Mouse (Mus musculus) stomach, embryonic 14.5 days (tissue): ENCODE data around the gene Rpl6. TPM values are rescaled to one million over a fixed set of nuclear protein-coding genes. Genes with fewer than 3 reads are reported as not detected.

Experiments used
- ATAC-seq: fragments of 200-750 bp; cut with Nextera tagmentation; 2 replicates; pipeline ENCODE4 v1.8.0; 2017; ENCODE audit warnings: low read depth, moderate TSS enrichment; ENCODE audit not compliant: insufficient number of reproducible peaks, insufficient read depth, low FRiP score
- H3K27ac ChIP-seq: fragments of 300-500 bp; sonication (generic); 2 replicates; pipeline ENCODE4 v1.5.1; 2014; ENCODE audit warnings: mild to moderate bottlenecking, low read length, moderate library complexity, mixed read lengths
- H3K27me3 ChIP-seq: fragments of 300-500 bp; sonication (generic); 2 replicates; pipeline ENCODE4 v1.6.1; 2014; ENCODE audit warnings: low read length, control low read depth, mixed read lengths; ENCODE audit not compliant: control insufficient read depth, insufficient read depth
- H3K36me3 ChIP-seq: fragments of 300-500 bp; sonication (generic); 2 replicates; pipeline ENCODE4 v1.6.1; 2014; ENCODE audit warnings: mild to moderate bottlenecking, control low read depth, low read length, moderate library complexity, mixed read lengths; ENCODE audit not compliant: control insufficient read depth, insufficient read depth
- H3K4me1 ChIP-seq: fragments of 300-500 bp; sonication (generic); 2 replicates; pipeline ENCODE4 v1.6.1; 2014; ENCODE audit warnings: low read length, control low read depth, mixed read lengths; ENCODE audit not compliant: control insufficient read depth, insufficient read depth
- H3K4me2 ChIP-seq: fragments of 300-500 bp; sonication (generic); replicated peaks from 2 replicates; pipeline ENCODE4 v1.6.1; 2014; ENCODE audit warnings: low read depth, low read length, control low read depth
- H3K4me3 ChIP-seq: fragments of 300-500 bp; sonication (generic); 2 replicates; pipeline ENCODE4 v1.5.1; 2014; ENCODE audit warnings: low read depth, low read length, control low read depth
- H3K9ac ChIP-seq: fragments of 300-500 bp; sonication (generic); replicated peaks from 2 replicates; pipeline ENCODE4 v1.6.1; 2014; ENCODE audit warnings: low read depth, mild to moderate bottlenecking, control low read depth, low read length, moderate library complexity, mixed read lengths
- H3K9me3 ChIP-seq: fragments of 300-500 bp; sonication (generic); 2 replicates; pipeline ENCODE4 v1.6.1; 2016; ENCODE audit warnings: low read depth, low read length, control low read depth; ENCODE audit not compliant: control insufficient read depth
- WGBS: fragments of 180-500 bp; shearing (Covaris S2); extraction: QIAGEN DNeasy Blood & Tissue Kit; methylation state at CpG from one replicate; pipeline ENCODE4 v1.1.7; 2014; 5-methylcytosine and 5-hydroxymethylcytosine counted together
- polyA plus RNA-seq: library from polyadenylated mRNA; unstranded; fragments of >200 nt; fragmentation: Nextera tagmentation; extraction: Ambion mirVana; gene quantifications from 2 replicates; pipeline ENCODE4 v1.2.1, GENCODE M21; 2014

The Rpl6 gene
- polyA plus RNA-seq, 1 experiment from 2014 or later = 726 TPM

DNA sequence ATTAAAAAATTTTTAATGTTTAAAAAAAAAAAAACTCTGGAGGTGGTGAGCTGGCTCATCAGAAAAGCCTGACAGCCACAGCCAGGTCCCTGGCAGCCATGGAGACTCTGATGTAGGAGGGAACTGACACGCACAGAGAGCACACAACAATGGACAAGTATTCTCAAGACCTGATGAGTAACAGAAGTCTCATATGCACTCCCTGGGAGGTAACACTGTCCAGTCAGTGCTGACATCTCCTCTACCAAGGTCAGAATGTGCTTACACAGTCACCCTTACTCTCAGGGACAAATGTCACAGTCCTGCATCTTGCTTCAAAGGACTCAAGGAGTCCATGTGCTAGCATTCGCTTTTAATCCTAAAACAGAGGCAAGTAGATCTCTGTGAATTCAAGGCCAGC lies 34.7 kb upstream of the Rpl6 start:
- H3K36me3 ChIP-seq = peaks cover 22% of the 10 kb centered on the region

GRCm38 (mm10) chr5:121172835-121173234 lies 31.4 kb upstream of the Rpl6 start:
- ATAC-seq = no peak
- Histone ChIP-seq H3K4me2 (no peak overlapping the region), H3K4me1 (no peaks in the 10 kb centered on the region), H3K27ac (no peak overlapping the region), H3K4me3 (no peak overlapping the region), H3K36me3 (peaks cover 16% of the 10 kb centered on the region), H3K9me3 (no peaks in the 10 kb centered on the region), H3K27me3 (no peaks in the 10 kb centered on the region), H3K9ac (no peak overlapping the region)
- 79% methylated on average over 4 of the region's 4 CpGs for WGBS

More for the DNA sequence above, 34.7 kb upstream of the Rpl6 start:
- Histone ChIP-seq H3K4me2 (no peak overlapping the region), H3K27ac (no peak overlapping the region), H3K4me1 (no peaks in the 10 kb centered on the region), H3K27me3 (no peaks in the 10 kb centered on the region), H3K9me3 (no peaks in the 10 kb centered on the region), H3K4me3 (no peak overlapping the region), H3K9ac (no peak overlapping the region)
- WGBS = 87% methylated on average over 2 of the region's 2 CpGs
- no peak for ATAC-seq

GRCm38 (mm10) chr5:121179077-121179857 lies 25.0 kb upstream of the Rpl6 start:
- no peak for ATAC-seq
- H3K36me3 ChIP-seq = no peaks in the 10 kb centered on the region

DNA sequence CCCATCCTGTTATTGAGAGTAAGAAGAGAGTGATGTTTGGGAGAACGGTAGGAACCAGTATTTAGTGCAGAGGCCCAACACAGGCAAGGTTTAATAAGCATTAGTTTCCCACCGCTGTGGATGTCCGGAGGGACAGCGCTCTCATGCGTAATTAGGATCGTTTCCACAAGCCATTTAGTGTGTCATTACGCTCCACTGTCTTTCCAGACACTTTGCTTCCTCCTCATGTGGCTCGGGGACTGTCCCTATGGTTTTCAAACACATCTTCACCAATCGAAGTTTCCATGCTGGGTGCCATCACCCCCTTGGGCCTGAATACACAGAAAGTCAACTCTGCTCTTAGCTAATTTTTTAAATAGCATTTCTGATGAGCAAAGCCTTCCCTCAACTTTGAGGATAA lies 21.0 kb upstream of the Rpl6 start:
- Histone ChIP-seq H3K4me1 (peaks cover 23% of the 10 kb centered on the region), H3K4me3 (no peak overlapping the region), H3K36me3 (no peaks in the 10 kb centered on the region), H3K9ac (no peak overlapping the region), H3K27ac (no peak overlapping the region), H3K9me3 (no peaks in the 10 kb centered on the region), H3K4me2 (no peak overlapping the region), H3K27me3 (no peaks in the 10 kb centered on the region)
- WGBS = 88% methylated on average over 9 of the region's 9 CpGs
- no peak for ATAC-seq

More at GRCm38 (mm10) chr5:121179077-121179857, 25.0 kb upstream of the Rpl6 start:
- no peak overlapping the region for H3K9ac ChIP-seq
- H3K4me3 ChIP-seq = no peak overlapping the region
- H3K27me3 ChIP-seq = no peaks in the 10 kb centered on the region
- no peaks in the 10 kb centered on the region for H3K4me1 ChIP-seq
- H3K27ac ChIP-seq = no peak overlapping the region
- 66% methylated on average over 9 of the region's 9 CpGs for WGBS
- H3K4me2 ChIP-seq = no peak overlapping the region
- H3K9me3 ChIP-seq = no peaks in the 10 kb centered on the region

DNA sequence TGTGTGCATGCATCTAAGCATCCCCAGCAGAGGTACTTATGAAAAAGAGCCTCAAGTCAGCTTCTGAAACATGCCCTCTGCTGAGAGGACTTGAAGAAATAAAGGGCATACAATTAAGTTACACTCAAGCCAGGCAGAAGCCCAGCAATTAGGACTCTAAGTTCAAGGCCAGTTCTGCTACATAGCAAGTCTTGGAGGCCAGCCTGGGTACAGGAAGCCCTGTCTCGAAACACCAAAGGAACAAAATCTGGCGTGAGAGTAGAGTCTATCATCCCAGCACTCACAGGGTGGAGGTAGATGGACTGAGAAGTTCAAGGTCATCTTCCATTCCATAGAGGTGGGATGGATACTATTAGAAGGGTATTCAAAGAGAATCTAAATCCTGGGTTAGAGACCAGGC lies 19.9 kb upstream of the Rpl6 start:
- peaks cover 27% of the 10 kb centered on the region for H3K4me1 ChIP-seq
- WGBS = 79% methylated on average over 2 of the region's 2 CpGs
- H3K4me2 ChIP-seq = no peak overlapping the region
- ATAC-seq = no peak
- H3K27me3 ChIP-seq = no peaks in the 10 kb centered on the region
- no peak overlapping the region for H3K27ac ChIP-seq
- no peaks in the 10 kb centered on the region for H3K36me3 ChIP-seq
- no peak overlapping the region for H3K9ac ChIP-seq
- no peak overlapping the region for H3K4me3 ChIP-seq
- no peaks in the 10 kb centered on the region for H3K9me3 ChIP-seq

DNA sequence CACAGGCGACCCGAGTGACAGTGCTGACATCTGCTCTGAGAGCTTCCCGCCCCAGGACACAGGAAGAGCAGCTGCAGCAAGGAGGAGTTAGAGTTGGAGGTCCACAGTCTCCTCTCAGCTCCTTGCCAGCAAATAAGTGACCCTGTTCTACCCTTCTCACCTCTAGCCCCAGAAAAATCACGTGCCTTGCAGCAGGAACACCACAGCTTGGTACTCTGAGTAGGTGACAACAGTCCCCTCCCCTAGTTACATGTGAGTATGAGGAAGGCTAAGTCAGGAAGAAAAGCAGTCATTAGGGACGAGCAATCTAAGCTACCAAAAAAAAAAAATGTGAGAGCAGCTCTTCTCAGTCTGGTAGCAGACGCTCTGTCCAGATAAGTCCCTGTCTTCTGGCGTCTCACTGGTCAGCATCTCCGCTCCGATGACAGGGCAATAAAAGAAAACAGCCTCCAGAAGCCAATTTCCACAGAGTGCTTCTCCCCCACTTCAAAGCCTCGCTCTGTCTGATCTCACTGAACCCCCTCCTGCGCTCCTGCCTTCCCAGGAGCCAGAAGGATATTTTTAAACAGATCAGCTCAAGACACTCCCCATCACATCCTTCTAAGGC lies 19.2 kb upstream of the Rpl6 start:
- H3K4me2 ChIP-seq = no peak overlapping the region
- 35% methylated on average over 11 of the region's 11 CpGs for WGBS

GRCm38 (mm10) chr5:121187580-121188001 lies 16.7 kb upstream of the Rpl6 start:
- ATAC-seq = no peak
- no peak overlapping the region for H3K9ac ChIP-seq
- 86% methylated on average over 8 of the region's 8 CpGs for WGBS
- peaks cover 27% of the 10 kb centered on the region for H3K4me1 ChIP-seq
- no peaks in the 10 kb centered on the region for H3K36me3 ChIP-seq
- no peaks in the 10 kb centered on the region for H3K27me3 ChIP-seq
- no peak overlapping the region for H3K4me3 ChIP-seq
- no peak overlapping the region for H3K27ac ChIP-seq
- no peak overlapping the region for H3K4me2 ChIP-seq
- H3K9me3 ChIP-seq = no peaks in the 10 kb centered on the region

More for the DNA sequence above, 19.2 kb upstream of the Rpl6 start:
- Histone ChIP-seq H3K9me3 (no peaks in the 10 kb centered on the region), H3K27me3 (no peaks in the 10 kb centered on the region), H3K27ac (peak overlapping the region; percentile 30), H3K9ac (no peak overlapping the region), H3K4me1 (peaks cover 27% of the 10 kb centered on the region), H3K36me3 (no peaks in the 10 kb centered on the region), H3K4me3 (no peak overlapping the region)
- peak; percentile 28; the same call in 1 of the 2 replicates for ATAC-seq

GRCm38 (mm10) chr5:121188265-121188664 lies 16.0 kb upstream of the Rpl6 start:
- no peaks in the 10 kb centered on the region for H3K9me3 ChIP-seq
- no peak overlapping the region for H3K9ac ChIP-seq
- H3K27ac ChIP-seq = no peak overlapping the region
- H3K4me2 ChIP-seq = no peak overlapping the region
- H3K4me3 ChIP-seq = no peak overlapping the region
- no peak for ATAC-seq
- no peaks in the 10 kb centered on the region for H3K36me3 ChIP-seq
- no peaks in the 10 kb centered on the region for H3K27me3 ChIP-seq
- H3K4me1 ChIP-seq = peaks cover 27% of the 10 kb centered on the region
- WGBS = 90% methylated on average over 9 of the region's 9 CpGs
